Mouse (Mus musculus): Measurements from ENCODE around the gene Lrrc9.

Gene Lrrc9

GRCm38 (mm10) chr12:72467789-72468188, 26.1 kb downstream of the Lrrc9 start:
- DNase-seq (ENCODE audit: low read depth, low spot score): no peak

GRCm38 (mm10) chr12:72476773-72477450, 35.2 kb downstream of the Lrrc9 start:
- no peak for DNase-seq (ENCODE audit: low read depth, low spot score)

- no peak for DNase-seq (ENCODE audit: low read depth, low spot score)
These were observed 40.6 kb downstream of the Lrrc9 start for GRCm38 (mm10) chr12:72482226-72482625.

- DNase-seq (ENCODE audit: low read depth, low spot score): no peak
These were observed 43.2 kb downstream of the Lrrc9 start for GRCm38 (mm10) chr12:72484872-72485271.

GRCm38 (mm10) chr12:72487498-72487897, 45.8 kb downstream of the Lrrc9 start:
- no peak for DNase-seq (ENCODE audit: low read depth, low spot score)

- DNase-seq (ENCODE audit: low read depth, low spot score): no peak
These were observed 48.3 kb downstream of the Lrrc9 start for GRCm38 (mm10) chr12:72489995-72490394.

- DNase-seq (ENCODE audit: low read depth, low spot score): no peak
These were observed 49.5 kb downstream of the Lrrc9 start for GRCm38 (mm10) chr12:72491063-72491719.

GRCm38 (mm10) chr12:72496866-72497600, 55.4 kb downstream of the Lrrc9 start:
- no peak for DNase-seq (ENCODE audit: low read depth, low spot score)

GRCm38 (mm10) chr12:72509606-72510005, 67.9 kb downstream of the Lrrc9 start:
- no peak for DNase-seq (ENCODE audit: low read depth, low spot score)

GRCm38 (mm10) chr12:72515446-72515845, 73.8 kb downstream of the Lrrc9 start:
- DNase-seq (ENCODE audit: low read depth, low spot score): peak; percentile 45

- no peak for DNase-seq (ENCODE audit: low read depth, low spot score)
These were observed 76.6 kb downstream of the Lrrc9 start for GRCm38 (mm10) chr12:72518114-72518728.

GRCm38 (mm10) chr12:72519352-72519751, 77.7 kb downstream of the Lrrc9 start:
- no peak for DNase-seq (ENCODE audit: low read depth, low spot score)

- no peak for DNase-seq (ENCODE audit: low read depth, low spot score)
These were observed 78.2 kb downstream of the Lrrc9 start for GRCm38 (mm10) chr12:72519855-72520254.

GRCm38 (mm10) chr12:72520645-72521044, 79.0 kb downstream of the Lrrc9 start:
- peak; percentile 87 for DNase-seq (ENCODE audit: low read depth, low spot score)

- no peak for DNase-seq (ENCODE audit: low read depth, low spot score)
These were observed 83.9 kb downstream of the Lrrc9 start for GRCm38 (mm10) chr12:72525588-72525987.

GRCm38 (mm10) chr12:72532303-72532702, 90.6 kb downstream of the Lrrc9 start:
- no peak for DNase-seq (ENCODE audit: low read depth, low spot score)

- no peak for DNase-seq (ENCODE audit: low read depth, low spot score)
These were observed 92.3 kb downstream of the Lrrc9 start for GRCm38 (mm10) chr12:72533986-72534385.

GRCm38 (mm10) chr12:72535599-72535998, 93.9 kb downstream of the Lrrc9 start:
- no peak for DNase-seq (ENCODE audit: low read depth, low spot score)

- DNase-seq (ENCODE audit: low read depth, low spot score): peak; percentile 99
These were observed 94.4 kb downstream of the Lrrc9 start, which contains the start of gene Pcnx4 for GRCm38 (mm10) chr12:72536021-72536597. TSS of gene Pcnx4 (plus strand) at chr12:72536383.

- DNase-seq (ENCODE audit: low read depth, low spot score): no peak
These were observed 96.9 kb downstream of the Lrrc9 start for GRCm38 (mm10) chr12:72538571-72538970.

GRCm38 (mm10) chr12:72554347-72554746, 112.7 kb downstream of the Lrrc9 start:
- DNase-seq (ENCODE audit: low read depth, low spot score): no peak

All from CD4-positive, CD25-positive, alpha-beta regulatory T cell, adult 2 months (primary cell).